Mouse (Mus musculus) G1E (cell line): ENCODE data around the gene Oas1h. TPM values are rescaled to one million over a fixed set of nuclear protein-coding genes. Genes with fewer than 3 reads are reported as not detected.
"Not testable (repeated sequence)": the region's sequence is repeated elsewhere in the genome, so short reads cannot be mapped to it uniquely, and the experiment has no call there.

Source experiments
- ATAC-seq: 2 replicates; pipeline ENCODE4 v1.8.0; 2016; ENCODE audit warnings: mild to moderate bottlenecking; ENCODE audit not compliant: insufficient number of reproducible peaks, poor library complexity, low FRiP score, severe bottlenecking; ENCODE audit errors: extremely low read depth
- DNase-seq: peaks from one replicate; pipeline ENCODE4 v3.0.0; 2012; ENCODE audit warnings: low spot score
- H3K27me3 ChIP-seq: 2 replicates; pipeline ENCODE4 v1.6.1; 2012; ENCODE audit warnings: mild to moderate bottlenecking, low read length, inconsistent platforms; ENCODE audit not compliant: insufficient read depth
- H3K36me3 ChIP-seq: replicated peaks from 2 replicates; pipeline ENCODE3; 2012; ENCODE audit warnings: mild to moderate bottlenecking, inconsistent platforms
- H3K4me1 ChIP-seq: 2 replicates; pipeline ENCODE4 v1.6.1; 2012; ENCODE audit warnings: low read depth, low read length, inconsistent platforms, mixed read lengths; ENCODE audit not compliant: insufficient read depth
- H3K4me3 ChIP-seq: 2 replicates; pipeline ENCODE4 v1.5.1; 2012; ENCODE audit warnings: low read depth, mild to moderate bottlenecking, inconsistent platforms, low read length, moderate library complexity, mixed read lengths
- H3K9me3 ChIP-seq: replicated peaks from 2 replicates; pipeline ENCODE4 v1.6.1; 2012; ENCODE audit warnings: inconsistent platforms
- CTCF ChIP-seq: IDR thresholded peaks from 2 replicates; pipeline ENCODE4 v1.5.1; 2012; ENCODE audit warnings: low read depth, low read length, inconsistent platforms, mixed read lengths
- GATA1 ChIP-seq: IDR thresholded peaks from 2 replicates; pipeline ENCODE4 v1.6.1; 2012; ENCODE audit warnings: borderline replicate concordance, low read length, inconsistent platforms, mixed read lengths
- GATA2 ChIP-seq: IDR thresholded peaks from 2 replicates; pipeline ENCODE4 v1.6.1; 2012; ENCODE audit warnings: low read depth, low read length, inconsistent platforms, borderline replicate concordance
- POLR2AphosphoS5 ChIP-seq: IDR thresholded peaks from 2 replicates; pipeline ENCODE4 v1.6.1; 2012; ENCODE audit warnings: low read depth, low read length, inconsistent platforms; ENCODE audit not compliant: insufficient replicate concordance
- TAL1 ChIP-seq: conservative IDR thresholded peaks from 2 replicates; pipeline ENCODE4 v1.6.1; 2012; ENCODE audit warnings: low read depth, low read length, inconsistent platforms, mixed read lengths
- polyA plus RNA-seq: library from polyadenylated mRNA; stranded (reverse); fragments of >175 nt; gene quantifications from 2 replicates; pipeline ENCODE4 v1.2.3, GENCODE M21; 2012
- total RNA-seq, 2 experiments: library from RNA; stranded (forward) in 1 of 2; stranded (reverse) in 1 of 2; fragments of 200-1000 nt in 1 of 2; fragments of >200 nt in 1 of 2; fragmentation: Nextera tagmentation in 1 of 2; gene quantifications; 2 replicates each; pipeline ENCODE4 v1.2.3; 2014 to 2017

Oas1h gene
- total and polyA plus RNA-seq, 3 experiments, result not detected

DNA sequence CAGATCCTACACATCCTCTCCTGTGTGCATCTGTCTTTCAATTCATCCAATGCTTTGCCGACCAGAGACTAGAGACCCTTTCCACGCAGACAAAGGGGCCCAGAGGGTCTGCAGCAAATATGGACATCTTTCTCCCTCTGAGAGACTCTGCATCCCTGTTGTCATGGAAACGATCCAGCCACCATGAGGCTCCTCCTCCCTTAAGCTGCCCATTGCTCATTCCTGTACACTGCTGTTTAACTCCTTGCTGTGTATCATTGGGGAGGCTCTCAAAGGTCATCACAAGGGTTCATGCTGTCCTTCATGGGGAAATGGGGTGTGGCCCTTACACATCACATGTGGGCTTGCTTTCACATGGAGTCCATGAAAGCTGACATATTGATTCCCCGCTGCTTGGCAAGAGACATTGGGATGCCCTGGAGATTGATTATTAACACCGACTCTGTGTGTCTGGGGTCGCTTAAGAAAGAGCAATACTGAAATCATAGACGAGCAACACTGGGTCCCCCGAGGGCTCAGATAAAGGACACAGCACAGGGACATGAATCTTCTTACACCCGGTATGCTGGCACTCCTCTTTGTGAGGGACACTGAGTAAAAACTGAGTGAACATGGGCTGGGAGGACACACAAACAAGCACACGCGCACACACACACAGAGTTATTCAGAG lies 34.1 kb downstream of the Oas1h start:
- Histone ChIP-seq H3K27me3 (no peaks in the 10 kb centered on the region), H3K9me3 (no peaks in the 10 kb centered on the region), H3K4me1 (no peaks in the 10 kb centered on the region), H3K36me3 (no peaks in the 10 kb centered on the region), H3K4me3 (no peak overlapping the region)
- no peak for ATAC-seq
- TF ChIP-seq TAL1, result no peak
- no peak for TF ChIP-seq POLR2AphosphoS5
- no peak for TF ChIP-seq GATA2
- no peak for TF ChIP-seq GATA1
- TF ChIP-seq CTCF, result no peak
- no peak for DNase-seq

DNA sequence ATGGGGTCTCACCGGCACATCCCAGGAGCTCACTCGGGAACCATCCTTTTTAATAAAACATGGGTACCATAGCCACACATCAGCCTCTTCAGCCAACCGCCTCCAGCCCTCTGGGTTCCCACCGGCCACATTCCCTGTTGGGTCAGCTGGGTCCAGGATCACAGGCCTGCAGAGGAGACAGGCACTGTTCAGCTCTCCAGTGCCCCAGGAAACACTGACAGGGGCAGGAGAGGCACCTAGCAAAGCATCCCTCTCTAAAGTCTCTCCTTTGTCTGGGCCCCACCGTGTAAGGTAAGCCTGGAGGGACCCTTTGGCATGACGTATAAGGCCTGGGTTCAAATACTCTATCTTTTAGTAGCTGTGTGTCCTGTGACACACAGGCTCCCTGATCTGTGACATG lies 37.1 kb downstream of the Oas1h start:
- no peak overlapping the region for H3K4me3 ChIP-seq
- no peaks in the 10 kb centered on the region for H3K27me3 ChIP-seq
- ATAC-seq, result no peak
- TF ChIP-seq CTCF (no peak), POLR2AphosphoS5 (no peak), GATA2 (no peak), GATA1 (no peak), TAL1 (no peak)
- H3K9me3 ChIP-seq, result no peaks in the 10 kb centered on the region
- H3K4me1 ChIP-seq, result no peaks in the 10 kb centered on the region
- no peak for DNase-seq
- no peaks in the 10 kb centered on the region for H3K36me3 ChIP-seq

DNA sequence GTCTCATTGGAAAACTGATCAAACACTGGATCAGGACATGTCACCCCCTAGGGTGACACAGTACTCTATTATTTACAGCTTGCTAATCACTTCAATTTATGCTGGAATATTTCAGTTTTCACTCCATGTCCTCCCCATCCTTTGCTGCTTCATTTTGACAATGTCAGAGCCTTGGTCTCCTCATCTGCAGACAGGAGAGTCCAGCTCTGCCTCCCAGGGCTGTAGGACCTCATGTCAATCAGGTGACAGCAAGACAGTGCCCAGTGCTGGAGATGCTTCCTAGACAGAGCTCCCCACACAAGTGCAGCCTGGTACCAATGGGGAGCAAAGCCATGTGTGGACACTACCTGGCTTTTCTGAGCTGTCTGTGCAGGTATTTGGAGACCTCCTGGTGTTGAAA lies 37.5 kb downstream of the Oas1h start:
- Histone ChIP-seq H3K27me3 (no peaks in the 10 kb centered on the region), H3K4me3 (no peak overlapping the region), H3K9me3 (no peaks in the 10 kb centered on the region), H3K36me3 (no peaks in the 10 kb centered on the region), H3K4me1 (no peaks in the 10 kb centered on the region)
- DNase-seq, result no peak
- TF ChIP-seq CTCF (no peak), POLR2AphosphoS5 (no peak), TAL1 (no peak), GATA1 (no peak), GATA2 (no peak)
- no peak for ATAC-seq

DNA sequence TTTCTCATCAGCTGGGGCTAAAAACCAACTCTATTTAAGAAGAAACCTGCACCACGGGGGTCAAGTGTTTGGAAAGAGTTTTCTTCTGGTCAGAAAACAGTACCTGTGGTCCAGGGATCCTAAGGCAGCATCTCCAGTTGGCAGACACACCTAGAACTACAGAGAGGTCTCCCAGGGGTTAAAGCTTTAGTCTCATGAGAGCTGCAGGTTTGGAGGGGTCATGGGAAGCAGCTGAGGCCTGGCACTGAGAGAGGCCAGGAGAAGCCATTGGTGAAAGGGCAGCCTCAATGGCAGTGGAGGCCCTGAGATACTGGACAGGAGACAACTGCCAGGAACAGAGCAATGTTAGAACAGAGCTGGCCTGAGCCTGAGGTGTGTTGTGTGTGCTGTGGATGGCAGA lies 39.4 kb downstream of the Oas1h start:
- Histone ChIP-seq H3K4me3 (no peak overlapping the region), H3K27me3 (no peaks in the 10 kb centered on the region), H3K4me1 (no peaks in the 10 kb centered on the region), H3K9me3 (no peaks in the 10 kb centered on the region), H3K36me3 (no peaks in the 10 kb centered on the region)
- ATAC-seq (no peak), DNase-seq (no peak)
- TF ChIP-seq CTCF (no peak), GATA2 (no peak), POLR2AphosphoS5 (no peak), GATA1 (no peak), TAL1 (no peak)

DNA sequence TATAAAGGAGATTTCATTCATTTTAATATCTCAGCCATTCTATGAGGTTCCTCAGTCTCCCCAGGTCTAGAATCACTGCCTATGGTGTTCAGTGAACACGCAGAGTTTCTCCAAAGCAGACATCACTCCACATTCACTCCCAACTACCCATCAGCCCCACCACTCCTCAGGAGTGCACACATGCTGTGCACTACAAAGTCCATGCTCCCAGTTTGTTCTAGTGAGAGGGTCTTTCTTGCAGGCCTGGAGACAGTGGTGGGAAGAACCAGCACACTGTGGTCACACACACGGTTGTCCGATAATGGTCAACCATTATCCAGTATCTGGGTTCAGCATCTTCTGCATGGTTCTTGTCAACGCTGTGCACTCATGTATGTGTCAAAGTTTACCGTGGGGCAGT lies 40.8 kb downstream of the Oas1h start:
- ATAC-seq (no peak), DNase-seq (no peak)
- Histone ChIP-seq H3K4me3 (no peak overlapping the region), H3K36me3 (no peaks in the 10 kb centered on the region), H3K9me3 (no peaks in the 10 kb centered on the region), H3K27me3 (no peaks in the 10 kb centered on the region), H3K4me1 (no peaks in the 10 kb centered on the region)
- no peak for TF ChIP-seq TAL1

DNA sequence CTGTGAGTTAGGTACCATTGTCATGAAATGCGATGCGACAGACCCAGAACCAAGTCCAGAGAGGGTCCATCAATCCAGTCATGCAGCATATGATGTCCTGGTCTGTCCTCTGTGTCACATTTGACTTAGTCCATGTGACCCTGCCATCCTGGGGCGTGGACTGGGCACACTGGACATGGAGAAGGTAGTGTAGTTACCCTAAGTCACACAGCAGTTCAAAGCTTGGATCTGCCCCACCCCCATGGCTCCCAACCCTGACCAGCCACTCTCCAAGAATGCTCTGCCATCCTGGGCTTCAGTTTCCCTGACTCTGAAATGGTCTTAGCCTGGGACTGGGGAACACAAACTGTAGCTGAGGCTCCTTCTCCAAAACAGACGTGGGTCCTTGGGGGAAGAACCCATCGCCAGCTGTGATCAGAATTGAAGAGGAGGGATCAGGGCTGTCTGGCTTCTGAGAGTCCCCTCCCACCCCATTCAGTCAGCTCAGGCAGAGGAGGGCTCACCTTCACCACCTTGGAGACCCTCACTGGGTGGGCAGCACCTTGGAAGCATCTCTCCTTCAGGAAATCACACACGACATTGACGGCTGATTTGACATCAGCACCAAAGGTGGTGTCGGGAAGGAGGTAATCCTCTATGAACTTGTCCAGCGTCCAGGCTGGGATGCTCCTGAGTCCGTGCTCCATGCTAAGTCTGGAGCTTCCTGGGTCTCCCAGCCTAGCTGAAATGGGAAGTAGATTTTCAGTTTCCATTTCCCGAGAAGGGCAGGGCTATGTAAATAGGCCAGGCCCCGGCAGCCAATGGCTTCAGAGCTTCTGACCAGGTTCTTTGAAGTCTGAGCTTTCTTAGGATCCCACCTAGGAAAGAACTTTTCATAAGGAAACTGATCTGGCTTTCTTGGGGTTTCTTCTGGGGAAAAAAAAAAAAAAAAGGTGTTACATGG lies 45.8 kb downstream of the Oas1h start, which contains the start of gene Oas1a:
Oas1a (minus strand) TSS at position 731 of the 943 bp plus-strand sequence.
- H3K36me3 ChIP-seq, H3K27me3 ChIP-seq, H3K4me1 ChIP-seq, DNase-seq, H3K4me3 ChIP-seq, ATAC-seq, H3K9me3 ChIP-seq: not testable (repeated sequence)
